Mouse (Mus musculus): Measurements from ENCODE around the gene Slc30a6.
"Not testable (repeated sequence)": the region's sequence is repeated elsewhere in the genome, so short reads cannot be mapped to it uniquely, and the experiment has no call there.

DNA sequence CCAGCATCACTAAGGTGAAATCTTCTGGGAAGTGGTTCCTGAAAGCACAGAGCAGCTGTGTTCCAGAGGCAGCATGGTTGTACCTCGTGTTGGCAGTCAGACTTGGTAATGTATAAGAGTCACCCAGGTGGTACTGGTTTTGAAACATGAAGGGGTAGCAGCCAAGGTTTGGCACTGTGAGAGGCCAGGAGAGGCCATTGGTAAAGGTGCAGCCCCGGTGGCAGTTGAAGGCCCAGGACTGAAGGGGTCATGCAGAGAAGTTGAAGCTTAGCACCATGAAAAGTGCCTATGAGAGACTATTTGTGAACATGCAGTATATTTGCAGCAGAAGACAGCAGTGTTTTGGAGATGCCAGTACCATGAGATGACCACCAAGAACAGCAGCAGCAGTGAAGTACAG is 72.6 kb downstream of the Slc30a6 start:
- not testable (repeated sequence) for TF ChIP-seq CTCF (IDR thresholded peaks at IDR 0.05; ENCODE audit: borderline replicate concordance, insufficient read depth, low read depth, low read length); POLR2A (IDR thresholded peaks at IDR 0.05; ENCODE audit: borderline replicate concordance, insufficient read depth, low read length)
